Mouse (Mus musculus): ENCODE data around the gene Nedd9. TPM values are rescaled to one million over a fixed set of nuclear protein-coding genes. Genes with fewer than 3 reads are reported as not detected.

The Nedd9 gene
- total RNA-seq (2012; rRNA removed) = 3.1 and 4.4 TPM in 2 replicates

GRCm38 (mm10) chr13:41486606-41487408 is at the start of gene Nedd9:
Gene Nedd9 (minus strand): TSS chr13:41487362.
- Histone ChIP-seq H3K36me3 (ENCODE audit: control insufficient read depth, insufficient read depth, low read length, poor library complexity, severe bottlenecking) (no peaks in the 10 kb centered on the region), H3K4me3 (ENCODE audit: insufficient read depth in 1 of 2, low read depth in 1 of 2, low read length in 2 of 2, poor library complexity in 1 of 2, severe bottlenecking in 1 of 2) (no peak within 1 kb of the TSS), H3K9ac (ENCODE audit: insufficient read depth, low read depth, low read length, poor library complexity, severe bottlenecking) (no peak within 1 kb of the TSS), H3K9me3 (ENCODE audit: control insufficient read depth, insufficient read depth, low read depth, low read length) (no peaks in the 10 kb centered on the region), H3K4me1 (ENCODE audit: control insufficient read depth in 2 of 2, insufficient read depth in 2 of 2, low read length in 2 of 2, poor library complexity in 1 of 2) (0 out of 4 replicates have a peak, but pooled peaks cover 0 to 2% of the 10 kb centered on the region in 2 experiments), H3K27ac (ENCODE audit: insufficient read depth, low read depth, low read length, poor library complexity, severe bottlenecking) (no peak within 1 kb of the TSS)
- TF ChIP-seq ZC3H11A (IDR thresholded peaks at IDR 0.05; ENCODE audit: borderline replicate concordance, low read depth, low read length) (no peak), MAFK (IDR thresholded peaks at IDR 0.05; ENCODE audit: insufficient read depth, low read depth, low read length) (no peak), ZNF384 (IDR thresholded peaks at IDR 0.05; ENCODE audit: low read depth, low read length) (no peak), CHD2 (IDR thresholded peaks at IDR 0.05; ENCODE audit: low read depth, low read length) (no peak), HCFC1 (IDR thresholded peaks at IDR 0.05; ENCODE audit: borderline replicate concordance, insufficient read depth, low read length) (no peak)
- in situ Hi-C loops (cut with MboI; ENCODE audit: low sequenced_read_pairs in 2 of 2, unreplicated experiment in 2 of 2) = no loop called here
- no peak for DNase-seq (ENCODE audit: low read depth, low spot score)

DNA sequence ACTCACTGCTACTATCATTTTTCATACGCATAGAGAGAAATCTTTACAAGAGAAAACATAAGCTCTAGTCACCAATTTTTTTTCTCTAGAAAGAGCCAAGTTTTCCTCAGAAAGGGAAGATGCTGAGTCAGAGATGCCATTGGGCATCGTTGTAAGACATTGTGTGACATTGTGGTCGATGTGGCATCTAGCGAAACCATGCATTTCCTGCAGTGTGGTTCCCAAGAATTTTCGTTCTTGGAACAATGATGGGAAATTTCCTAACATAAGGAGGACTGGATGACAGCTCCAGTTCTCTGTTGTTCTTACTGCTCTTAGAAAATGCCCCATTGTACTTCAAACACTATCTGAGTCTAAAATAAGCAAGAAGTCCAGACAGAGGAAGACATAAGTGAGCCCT is 45.5 kb upstream of the Nedd9 start:
- no peaks in the 10 kb centered on the region for H3K36me3 ChIP-seq (ENCODE audit: control insufficient read depth, insufficient read depth, low read length, poor library complexity, severe bottlenecking)
- H3K4me3 ChIP-seq (ENCODE audit: insufficient read depth in 1 of 2, low read depth in 1 of 2, low read length in 2 of 2, poor library complexity in 1 of 2, severe bottlenecking in 1 of 2) = no peak overlapping the region
- DNase-seq (ENCODE audit: low read depth, low spot score) = no peak
- in situ Hi-C loops (cut with MboI; ENCODE audit: low sequenced_read_pairs in 2 of 2, unreplicated experiment in 2 of 2) = no loop called here
- no peak for TF ChIP-seq ZC3H11A (IDR thresholded peaks at IDR 0.05; ENCODE audit: borderline replicate concordance, low read depth, low read length)
- no peak for TF ChIP-seq MAFK (IDR thresholded peaks at IDR 0.05; ENCODE audit: insufficient read depth, low read depth, low read length)
- TF ChIP-seq CHD2 (IDR thresholded peaks at IDR 0.05; ENCODE audit: low read depth, low read length) = no peak
- TF ChIP-seq HCFC1 (IDR thresholded peaks at IDR 0.05; ENCODE audit: borderline replicate concordance, insufficient read depth, low read length) = no peak
- TF ChIP-seq ZNF384 (IDR thresholded peaks at IDR 0.05; ENCODE audit: low read depth, low read length) = no peak
- H3K27ac ChIP-seq (ENCODE audit: insufficient read depth, low read depth, low read length, poor library complexity, severe bottlenecking) = no peak overlapping the region
- no peaks in the 10 kb centered on the region for H3K9me3 ChIP-seq (ENCODE audit: control insufficient read depth, insufficient read depth, low read depth, low read length)
- no peak overlapping the region for H3K9ac ChIP-seq (ENCODE audit: insufficient read depth, low read depth, low read length, poor library complexity, severe bottlenecking)
- no peaks in the 10 kb centered on the region for H3K4me1 ChIP-seq (ENCODE audit: control insufficient read depth in 2 of 2, insufficient read depth in 2 of 2, low read length in 2 of 2, poor library complexity in 1 of 2)

DNA sequence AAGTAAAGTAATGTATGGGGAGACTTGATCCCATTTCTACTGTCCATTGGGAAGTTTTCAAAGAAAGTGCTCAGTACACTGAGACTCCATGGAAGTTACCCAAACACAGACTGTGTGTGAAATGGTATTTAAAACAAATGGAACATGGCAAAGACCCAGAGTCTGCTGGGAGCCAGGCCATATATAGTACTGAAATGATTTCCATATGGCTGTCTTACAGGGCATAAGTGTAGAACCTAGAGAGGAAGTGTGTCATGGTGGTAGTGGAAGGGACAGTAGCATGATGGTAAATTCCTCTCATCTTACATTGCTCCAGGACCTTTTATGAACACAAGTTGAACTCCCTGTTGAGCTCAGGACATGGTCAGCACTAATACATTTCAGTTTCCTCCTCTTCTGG is 43.2 kb upstream of the Nedd9 start:
- no peak for DNase-seq (ENCODE audit: low read depth, low spot score)
- Histone ChIP-seq H3K9me3 (ENCODE audit: control insufficient read depth, insufficient read depth, low read depth, low read length) (no peaks in the 10 kb centered on the region), H3K27ac (ENCODE audit: insufficient read depth, low read depth, low read length, poor library complexity, severe bottlenecking) (no peak overlapping the region), H3K9ac (ENCODE audit: insufficient read depth, low read depth, low read length, poor library complexity, severe bottlenecking) (no peak overlapping the region), H3K36me3 (ENCODE audit: control insufficient read depth, insufficient read depth, low read length, poor library complexity, severe bottlenecking) (no peaks in the 10 kb centered on the region), H3K4me3 (ENCODE audit: insufficient read depth in 1 of 2, low read depth in 1 of 2, low read length in 2 of 2, poor library complexity in 1 of 2, severe bottlenecking in 1 of 2) (no peak overlapping the region), H3K4me1 (ENCODE audit: control insufficient read depth in 2 of 2, insufficient read depth in 2 of 2, low read length in 2 of 2, poor library complexity in 1 of 2) (no peaks in the 10 kb centered on the region)
- TF ChIP-seq MAFK (IDR thresholded peaks at IDR 0.05; ENCODE audit: insufficient read depth, low read depth, low read length) (no peak), ZNF384 (IDR thresholded peaks at IDR 0.05; ENCODE audit: low read depth, low read length) (no peak), CHD2 (IDR thresholded peaks at IDR 0.05; ENCODE audit: low read depth, low read length) (no peak), HCFC1 (IDR thresholded peaks at IDR 0.05; ENCODE audit: borderline replicate concordance, insufficient read depth, low read length) (no peak), ZC3H11A (IDR thresholded peaks at IDR 0.05; ENCODE audit: borderline replicate concordance, low read depth, low read length) (no peak)
- in situ Hi-C loops (cut with MboI; ENCODE audit: low sequenced_read_pairs in 2 of 2, unreplicated experiment in 2 of 2) = no loop called here

DNA sequence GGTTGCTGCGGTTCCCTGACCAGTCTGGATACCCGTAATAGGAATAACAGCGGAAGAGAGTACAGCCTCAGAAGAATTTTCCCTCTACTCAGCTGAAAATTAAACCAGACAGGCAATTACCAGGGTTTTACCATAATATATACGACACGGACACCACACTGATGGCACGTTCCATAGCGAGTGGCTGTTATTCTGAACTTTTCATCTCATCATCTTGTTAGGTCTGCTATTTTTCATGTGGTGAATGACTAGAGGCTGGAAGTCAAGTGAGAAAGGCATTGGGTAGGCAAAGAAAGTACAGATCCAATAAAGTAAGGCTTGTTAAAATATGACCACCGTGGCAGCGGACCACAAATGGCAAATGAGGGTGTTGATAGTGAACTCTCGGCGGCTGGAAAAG is 37.0 kb upstream of the Nedd9 start:
- Histone ChIP-seq H3K36me3 (ENCODE audit: control insufficient read depth, insufficient read depth, low read length, poor library complexity, severe bottlenecking) (no peaks in the 10 kb centered on the region), H3K4me1 (ENCODE audit: control insufficient read depth in 2 of 2, insufficient read depth in 2 of 2, low read length in 2 of 2, poor library complexity in 1 of 2) (no peaks in the 10 kb centered on the region), H3K27ac (ENCODE audit: insufficient read depth, low read depth, low read length, poor library complexity, severe bottlenecking) (no peak overlapping the region), H3K9me3 (ENCODE audit: control insufficient read depth, insufficient read depth, low read depth, low read length) (no peaks in the 10 kb centered on the region), H3K9ac (ENCODE audit: insufficient read depth, low read depth, low read length, poor library complexity, severe bottlenecking) (no peak overlapping the region), H3K4me3 (ENCODE audit: insufficient read depth in 1 of 2, low read depth in 1 of 2, low read length in 2 of 2, poor library complexity in 1 of 2, severe bottlenecking in 1 of 2) (no peak overlapping the region)
- TF ChIP-seq MAFK (IDR thresholded peaks at IDR 0.05; ENCODE audit: insufficient read depth, low read depth, low read length) (no peak), ZNF384 (IDR thresholded peaks at IDR 0.05; ENCODE audit: low read depth, low read length) (no peak), HCFC1 (IDR thresholded peaks at IDR 0.05; ENCODE audit: borderline replicate concordance, insufficient read depth, low read length) (no peak), CHD2 (IDR thresholded peaks at IDR 0.05; ENCODE audit: low read depth, low read length) (no peak), ZC3H11A (IDR thresholded peaks at IDR 0.05; ENCODE audit: borderline replicate concordance, low read depth, low read length) (no peak)
- DNase-seq (ENCODE audit: low read depth, low spot score) = no peak
- in situ Hi-C loops (cut with MboI; ENCODE audit: low sequenced_read_pairs in 2 of 2, unreplicated experiment in 2 of 2) = no loop called here

Measured in ES-E14 (cell line).